Mouse (Mus musculus): ENCODE measurements around the gene Gm16181. TPM values are rescaled to one million over a fixed set of nuclear protein-coding genes. Genes with fewer than 3 reads are reported as not detected.
A peak's percentile ranks its signal among the peaks of the same experiment; 100 is the strongest.

The Gm16181 gene
- polyA plus RNA-seq, 1 experiment from 2014 or later: not detected

- no peak overlapping the region for H3K4me2 ChIP-seq (ENCODE audit: low read length)
- H3K36me3 ChIP-seq (ENCODE audit: control insufficient read depth, insufficient read depth, low read length): no peaks in the 10 kb centered on the region
- H3K9ac ChIP-seq (replicated peaks; ENCODE audit: low read length): no peak overlapping the region
- 80% methylated on average over 11 of the region's 11 CpGs for WGBS
- no peaks in the 10 kb centered on the region for H3K4me1 ChIP-seq (ENCODE audit: control insufficient read depth, insufficient read depth, low read length)
- no peaks in the 10 kb centered on the region for H3K9me3 ChIP-seq (ENCODE audit: control insufficient read depth, low read length)
- no peak overlapping the region for H3K4me3 ChIP-seq (replicated peaks; ENCODE audit: low read depth, low read length)
- H3K27ac ChIP-seq (replicated peaks; ENCODE audit: low read depth, low read length): no peak overlapping the region
- ATAC-seq (ENCODE audit: low FRiP score, low TSS enrichment) (no peak), DNase-seq (no peak)
- H3K27me3 ChIP-seq (ENCODE audit: control insufficient read depth, insufficient read depth, low read length): peaks cover 13% of the 10 kb centered on the region
Measured at GRCm38 (mm10) chr17:35201128-35201527, 19.5 kb upstream of the Gm16181 start.

DNA sequence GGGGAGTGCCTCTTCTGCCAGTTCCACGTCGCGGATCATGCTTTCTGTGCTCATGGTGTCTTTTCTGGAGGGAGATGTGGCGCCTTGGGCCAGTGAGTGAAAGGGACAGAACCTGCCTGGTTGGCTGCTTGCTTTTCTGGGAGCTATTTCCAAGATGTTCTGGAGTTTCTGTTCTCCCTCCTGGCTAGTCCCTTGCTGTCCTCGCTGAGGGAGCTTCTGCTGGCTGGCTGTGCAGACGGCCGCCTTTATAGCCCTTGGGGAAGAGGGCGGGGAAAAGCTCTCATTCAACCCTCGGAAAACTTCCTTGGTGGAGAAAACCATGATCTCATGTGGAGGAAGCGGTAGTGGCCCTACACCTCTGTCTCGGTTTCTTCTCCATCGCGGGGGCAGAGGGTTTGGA lies 18.8 kb upstream of the Gm16181 start, which contains the start of gene Tnf:
TSS of gene Tnf (minus strand) at position 221 of the 400 bp plus-strand sequence.
- peaks cover 6% of the 10 kb centered on the region; the same call in 1 of the 2 replicates for H3K27me3 ChIP-seq (ENCODE audit: control insufficient read depth, insufficient read depth, low read length)
- H3K9ac ChIP-seq (replicated peaks; ENCODE audit: low read length): no peak within 1 kb of the TSS
- no peaks in the 10 kb centered on the region for H3K9me3 ChIP-seq (ENCODE audit: control insufficient read depth, low read length)
- no peak within 1 kb of the TSS for H3K27ac ChIP-seq (replicated peaks; ENCODE audit: low read depth, low read length)
- ATAC-seq (ENCODE audit: low FRiP score, low TSS enrichment) (no peak), DNase-seq (no peak)
- WGBS: 51% methylated on average over 13 of the region's 13 CpGs
- no peak within 1 kb of the TSS for H3K4me3 ChIP-seq (replicated peaks; ENCODE audit: low read depth, low read length)
- no peak within 1 kb of the TSS for H3K4me2 ChIP-seq (ENCODE audit: low read length)
- H3K4me1 ChIP-seq (ENCODE audit: control insufficient read depth, insufficient read depth, low read length): no peaks in the 10 kb centered on the region
- no peaks in the 10 kb centered on the region for H3K36me3 ChIP-seq (ENCODE audit: control insufficient read depth, insufficient read depth, low read length)

DNA sequence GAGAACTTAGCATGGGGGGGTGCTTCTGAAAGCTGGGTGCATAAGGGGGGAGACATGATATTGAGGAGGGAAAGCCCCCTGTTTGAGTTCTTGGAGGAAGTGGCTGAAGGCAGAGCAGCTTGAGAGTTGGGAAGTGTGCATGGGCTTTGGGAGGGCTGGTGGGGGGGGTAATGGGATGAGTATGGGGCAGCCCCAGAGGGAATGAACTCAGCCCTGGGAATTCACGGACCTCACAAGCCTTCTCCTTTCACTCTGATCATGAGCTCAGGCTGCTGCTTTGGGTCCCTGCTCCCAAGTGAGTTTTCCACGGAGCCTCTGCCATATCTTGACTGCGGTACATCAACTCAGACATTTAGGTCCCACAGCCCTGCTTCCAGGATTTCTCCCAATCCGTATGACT lies 18.2 kb upstream of the Gm16181 start:
- Histone ChIP-seq H3K27ac (replicated peaks; ENCODE audit: low read depth, low read length) (no peak overlapping the region), H3K4me3 (replicated peaks; ENCODE audit: low read depth, low read length) (no peak overlapping the region), H3K9ac (replicated peaks; ENCODE audit: low read length) (no peak overlapping the region), H3K27me3 (ENCODE audit: control insufficient read depth, insufficient read depth, low read length) (0 out of 2 replicates have a peak, but pooled peaks cover 3% of the 10 kb centered on the region), H3K4me2 (ENCODE audit: low read length) (no peak overlapping the region), H3K9me3 (ENCODE audit: control insufficient read depth, low read length) (no peaks in the 10 kb centered on the region), H3K36me3 (ENCODE audit: control insufficient read depth, insufficient read depth, low read length) (no peaks in the 10 kb centered on the region), H3K4me1 (ENCODE audit: control insufficient read depth, insufficient read depth, low read length) (no peaks in the 10 kb centered on the region)
- ATAC-seq (ENCODE audit: low FRiP score, low TSS enrichment): no peak
- no peak for DNase-seq
- WGBS: 78% methylated on average over 4 of the region's 4 CpGs

DNA sequence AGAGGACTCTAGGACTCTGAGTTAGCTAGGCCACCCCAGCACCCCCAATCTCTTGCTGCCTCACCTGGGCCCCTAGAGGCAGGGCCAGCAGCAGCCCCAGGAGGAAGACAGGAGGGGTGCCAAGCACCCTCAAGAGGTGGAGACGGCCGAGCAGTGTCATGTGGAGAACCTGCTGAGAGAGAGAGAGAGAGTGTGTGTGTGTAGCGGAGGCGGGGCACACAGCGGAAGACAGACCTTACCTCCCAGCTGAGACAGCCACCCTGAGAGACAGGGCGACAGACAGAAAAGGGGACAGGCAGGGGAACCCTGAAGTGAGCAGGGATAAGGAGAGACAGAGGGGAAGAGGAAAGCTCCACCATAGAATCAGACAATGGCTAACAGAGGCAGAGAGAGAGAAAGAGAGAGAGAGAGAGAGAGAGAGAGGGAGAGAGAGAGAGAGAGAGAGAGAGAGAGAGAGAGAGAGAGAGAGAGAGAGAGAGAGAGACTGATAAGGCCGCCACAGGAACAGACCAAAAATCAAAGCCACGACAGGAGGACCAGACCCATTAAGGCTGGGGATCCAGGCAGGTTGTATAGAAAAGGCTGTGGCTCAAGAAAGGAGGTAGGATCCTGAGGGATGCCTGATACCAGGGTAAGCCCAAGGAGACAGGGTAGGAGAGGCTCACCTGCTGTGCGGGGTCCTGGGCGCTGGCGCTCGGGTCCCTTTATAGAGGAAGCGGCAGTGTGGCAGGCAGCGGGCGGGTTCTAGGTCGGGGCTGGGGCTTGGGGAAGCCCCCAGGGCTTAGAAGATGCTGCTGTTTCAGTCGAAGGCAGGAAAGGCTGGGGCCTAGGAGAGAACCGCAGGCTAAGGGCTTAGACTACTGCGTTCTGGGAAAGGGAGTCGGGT lies 15.9 kb upstream of the Gm16181 start, which contains the start of gene Lta:
TSS of gene Lta (minus strand) at position 858 of the 886 bp plus-strand sequence.
- no peak within 1 kb of the TSS for H3K4me2 ChIP-seq (ENCODE audit: low read length)
- 0 out of 2 replicates have a peak, but pooled peaks cover 3% of the 10 kb centered on the region for H3K27me3 ChIP-seq (ENCODE audit: control insufficient read depth, insufficient read depth, low read length)
- no peaks in the 10 kb centered on the region for H3K4me1 ChIP-seq (ENCODE audit: control insufficient read depth, insufficient read depth, low read length)
- 28% methylated on average over 20 of the region's 20 CpGs for WGBS
- H3K4me3 ChIP-seq (replicated peaks; ENCODE audit: low read depth, low read length): no peak within 1 kb of the TSS
- no peaks in the 10 kb centered on the region for H3K36me3 ChIP-seq (ENCODE audit: control insufficient read depth, insufficient read depth, low read length)
- DNase-seq (no peak), ATAC-seq (ENCODE audit: low FRiP score, low TSS enrichment) (no peak)
- H3K27ac ChIP-seq (replicated peaks; ENCODE audit: low read depth, low read length): no peak within 1 kb of the TSS
- H3K9me3 ChIP-seq (ENCODE audit: control insufficient read depth, low read length): no peaks in the 10 kb centered on the region
- 0 out of 2 replicates have a peak within 1 kb of the TSS, but pooled peaks have one; percentile 9 for H3K9ac ChIP-seq (replicated peaks; ENCODE audit: low read length)

DNA sequence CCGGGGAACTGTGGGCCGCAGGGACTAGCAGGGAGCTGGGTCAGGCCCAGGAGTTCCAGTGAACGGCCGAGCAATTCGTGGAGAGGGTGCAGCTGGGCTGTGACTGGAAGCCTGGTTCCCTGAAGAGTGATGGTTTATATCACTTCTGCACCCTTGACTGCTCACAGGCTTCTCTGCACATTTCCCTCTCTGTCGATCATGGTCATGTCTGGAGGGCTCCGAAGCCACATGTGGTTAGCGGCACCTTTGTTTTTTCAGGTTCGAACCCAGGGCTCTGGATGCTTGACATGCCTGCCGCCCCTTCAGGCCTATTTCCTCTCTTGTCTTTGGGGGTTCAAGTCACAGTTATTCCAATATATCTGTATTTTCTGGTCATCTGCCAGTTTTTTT lies 15.3 kb upstream of the Gm16181 start:
- H3K4me2 ChIP-seq (ENCODE audit: low read length): no peak overlapping the region
- H3K9me3 ChIP-seq (ENCODE audit: control insufficient read depth, low read length): no peaks in the 10 kb centered on the region
- 0 out of 2 replicates have a peak, but pooled peaks cover 3% of the 10 kb centered on the region for H3K27me3 ChIP-seq (ENCODE audit: control insufficient read depth, insufficient read depth, low read length)
- no peak for ATAC-seq (ENCODE audit: low FRiP score, low TSS enrichment)
- H3K4me1 ChIP-seq (ENCODE audit: control insufficient read depth, insufficient read depth, low read length): no peaks in the 10 kb centered on the region
- 0 out of 2 replicates have a peak overlapping the region, but pooled peaks have one; percentile 9 for H3K9ac ChIP-seq (replicated peaks; ENCODE audit: low read length)
- H3K4me3 ChIP-seq (replicated peaks; ENCODE audit: low read depth, low read length): no peak overlapping the region
- no peak for DNase-seq
- 58% methylated on average over 10 of the region's 10 CpGs for WGBS
- no peaks in the 10 kb centered on the region for H3K36me3 ChIP-seq (ENCODE audit: control insufficient read depth, insufficient read depth, low read length)
- no peak overlapping the region for H3K27ac ChIP-seq (replicated peaks; ENCODE audit: low read depth, low read length)

DNA sequence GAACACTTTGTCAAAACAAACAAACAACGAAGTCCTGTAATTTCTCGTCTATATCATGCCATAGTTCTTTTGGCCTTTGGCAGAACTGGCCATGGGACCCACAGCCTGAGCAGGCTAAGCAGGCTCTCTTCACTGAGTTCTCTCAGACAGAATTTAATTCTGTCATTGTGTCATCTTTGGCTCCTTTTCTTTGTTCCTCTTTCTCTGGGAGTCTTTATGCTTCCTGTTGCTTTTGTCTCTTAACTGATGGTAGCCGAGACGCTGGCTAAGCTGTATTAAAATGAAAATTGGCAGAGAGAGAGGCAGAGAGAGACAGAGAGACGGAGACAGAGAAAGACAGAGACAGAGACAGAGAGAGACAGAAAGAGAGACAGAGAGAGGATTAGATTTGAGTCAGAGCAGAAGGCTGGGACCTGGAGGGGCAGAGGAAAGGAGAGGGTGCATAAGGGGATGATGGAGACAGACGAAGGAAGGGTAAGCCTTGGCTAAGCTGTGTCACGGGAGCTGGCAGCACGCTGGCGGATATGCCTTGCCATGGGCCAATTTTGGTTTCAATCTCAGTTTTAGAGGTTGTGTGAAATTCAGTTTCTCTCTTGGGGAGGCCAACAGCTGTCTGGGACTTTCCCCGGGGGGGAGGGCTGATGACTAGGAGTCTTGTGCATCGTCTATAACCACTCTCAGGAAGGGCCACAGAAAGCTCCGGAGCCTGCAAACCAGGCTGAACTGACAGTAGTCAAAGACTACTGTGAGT lies 10.7 kb upstream of the Gm16181 start:
- Histone ChIP-seq H3K4me2 (ENCODE audit: low read length) (no peak overlapping the region), H3K9me3 (ENCODE audit: control insufficient read depth, low read length) (no peaks in the 10 kb centered on the region), H3K4me3 (replicated peaks; ENCODE audit: low read depth, low read length) (no peak overlapping the region), H3K27ac (replicated peaks; ENCODE audit: low read depth, low read length) (no peak overlapping the region), H3K9ac (replicated peaks; ENCODE audit: low read length) (no peak overlapping the region), H3K4me1 (ENCODE audit: control insufficient read depth, insufficient read depth, low read length) (no peaks in the 10 kb centered on the region), H3K36me3 (ENCODE audit: control insufficient read depth, insufficient read depth, low read length) (no peaks in the 10 kb centered on the region), H3K27me3 (ENCODE audit: control insufficient read depth, insufficient read depth, low read length) (0 out of 2 replicates have a peak, but pooled peaks cover 2% of the 10 kb centered on the region)
- 68% methylated on average over 12 of the region's 12 CpGs for WGBS
- ATAC-seq (ENCODE audit: low FRiP score, low TSS enrichment) (no peak), DNase-seq (no peak)

DNA sequence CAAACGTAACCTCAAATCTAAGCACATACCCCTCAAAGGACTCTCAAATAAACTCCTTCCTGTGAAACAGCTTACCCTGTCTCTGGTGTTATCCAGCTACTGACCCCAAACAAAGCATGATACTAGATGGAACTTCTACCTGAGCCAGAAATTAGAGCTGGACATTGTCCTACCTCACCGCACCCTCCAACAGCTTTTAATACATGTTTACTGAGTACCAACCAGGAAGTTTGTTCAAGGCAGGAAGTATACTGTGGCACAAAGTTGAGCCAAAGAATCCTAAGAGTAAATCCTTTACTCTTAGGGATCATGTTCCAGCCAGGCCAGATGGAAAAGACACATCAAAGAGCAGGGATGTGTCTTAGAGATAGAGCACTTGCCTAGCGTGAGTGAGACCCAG lies 10.0 kb upstream of the Gm16181 start:
- Histone ChIP-seq H3K27me3 (ENCODE audit: control insufficient read depth, insufficient read depth, low read length) (no peaks in the 10 kb centered on the region), H3K27ac (replicated peaks; ENCODE audit: low read depth, low read length) (no peak overlapping the region), H3K4me1 (ENCODE audit: control insufficient read depth, insufficient read depth, low read length) (no peaks in the 10 kb centered on the region), H3K4me3 (replicated peaks; ENCODE audit: low read depth, low read length) (no peak overlapping the region), H3K36me3 (ENCODE audit: control insufficient read depth, insufficient read depth, low read length) (no peaks in the 10 kb centered on the region), H3K9me3 (ENCODE audit: control insufficient read depth, low read length) (no peaks in the 10 kb centered on the region), H3K4me2 (ENCODE audit: low read length) (no peak overlapping the region), H3K9ac (replicated peaks; ENCODE audit: low read length) (no peak overlapping the region)
- 89% methylated on average over 3 of the region's 3 CpGs for WGBS
- ATAC-seq (ENCODE audit: low FRiP score, low TSS enrichment) (no peak), DNase-seq (no peak)

- Histone ChIP-seq H3K4me1 (ENCODE audit: control insufficient read depth, insufficient read depth, low read length) (no peaks in the 10 kb centered on the region), H3K9me3 (ENCODE audit: control insufficient read depth, low read length) (no peaks in the 10 kb centered on the region), H3K4me2 (ENCODE audit: low read length) (no peak overlapping the region), H3K27ac (replicated peaks; ENCODE audit: low read depth, low read length) (no peak overlapping the region), H3K4me3 (replicated peaks; ENCODE audit: low read depth, low read length) (no peak overlapping the region), H3K9ac (replicated peaks; ENCODE audit: low read length) (no peak overlapping the region), H3K27me3 (ENCODE audit: control insufficient read depth, insufficient read depth, low read length) (no peaks in the 10 kb centered on the region), H3K36me3 (ENCODE audit: control insufficient read depth, insufficient read depth, low read length) (no peaks in the 10 kb centered on the region)
- DNase-seq (no peak), ATAC-seq (ENCODE audit: low FRiP score, low TSS enrichment) (no peak)
- 91% methylated on average over 5 of the region's 5 CpGs for WGBS
Measured at GRCm38 (mm10) chr17:35213071-35213470, 7.6 kb upstream of the Gm16181 start.

All from midbrain, embryonic 14.5 days (tissue).